Mouse (Mus musculus): ENCODE data around the gene Fam222a.
A peak's percentile ranks its signal among the peaks of the same experiment; 100 is the strongest.

The Fam222a gene

GRCm38 (mm10) chr5:114567565-114568197 is at the start of gene Fam222a:
Fam222a (plus strand) TSS chr5:114568016.
- peak; percentile 81 to 91 for DNase-seq (ENCODE audit: inconsistent age in 2 of 2, low spot score in 1 of 2)

GRCm38 (mm10) chr5:114528355-114528754 is 39.5 kb upstream of the Fam222a start:
- DNase-seq (ENCODE audit: inconsistent age in 2 of 2, low spot score in 1 of 2) = no peak

DNA sequence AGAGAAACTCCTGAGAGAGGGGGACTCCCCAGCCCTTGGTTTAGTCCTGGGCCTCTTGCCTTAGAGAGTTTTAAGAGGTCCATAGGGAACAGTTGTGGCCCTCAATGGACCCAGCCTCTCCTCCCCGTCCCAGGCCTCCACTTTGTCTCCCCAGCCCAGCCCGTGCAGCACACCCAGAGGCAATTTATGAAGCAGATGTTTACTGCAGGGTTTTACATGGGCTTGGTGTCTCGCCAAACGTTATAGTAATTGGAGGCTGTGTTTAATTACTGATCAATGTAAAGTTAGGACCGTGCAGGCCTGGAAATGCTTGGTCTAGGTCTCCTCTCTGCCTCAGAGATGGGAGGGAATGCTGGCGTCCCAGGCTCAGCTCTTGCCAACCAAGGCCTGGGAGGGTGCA is 37.5 kb upstream of the Fam222a start:
- no peak for DNase-seq (ENCODE audit: inconsistent age in 2 of 2, low spot score in 1 of 2)

- DNase-seq (ENCODE audit: inconsistent age in 2 of 2, low spot score in 1 of 2) = no peak
Measured at GRCm38 (mm10) chr5:114532055-114532454, 35.8 kb upstream of the Fam222a start.

- no peak for DNase-seq (ENCODE audit: inconsistent age in 2 of 2, low spot score in 1 of 2)
Measured at GRCm38 (mm10) chr5:114537308-114538020, 30.4 kb upstream of the Fam222a start.

DNA sequence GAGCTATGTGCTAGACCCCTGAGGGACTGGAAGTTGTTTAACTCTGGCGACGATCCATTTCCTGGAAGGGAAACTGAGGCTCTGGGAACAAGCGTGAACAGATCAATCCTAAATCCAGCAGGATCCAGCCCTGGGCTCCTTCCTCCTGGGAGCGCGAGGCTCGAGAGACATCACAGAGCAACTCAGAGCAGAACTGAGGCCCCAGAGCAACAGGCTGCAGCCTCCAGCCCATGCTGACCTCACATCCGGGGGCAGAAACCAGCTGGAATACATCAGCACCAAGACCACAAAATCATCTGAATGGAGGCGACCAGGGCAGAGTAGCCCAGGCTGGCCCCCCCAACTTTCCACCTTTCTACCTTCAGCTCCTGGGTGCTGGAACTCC is 29.8 kb upstream of the Fam222a start:
- no peak for DNase-seq (ENCODE audit: inconsistent age in 2 of 2, low spot score in 1 of 2)

DNA sequence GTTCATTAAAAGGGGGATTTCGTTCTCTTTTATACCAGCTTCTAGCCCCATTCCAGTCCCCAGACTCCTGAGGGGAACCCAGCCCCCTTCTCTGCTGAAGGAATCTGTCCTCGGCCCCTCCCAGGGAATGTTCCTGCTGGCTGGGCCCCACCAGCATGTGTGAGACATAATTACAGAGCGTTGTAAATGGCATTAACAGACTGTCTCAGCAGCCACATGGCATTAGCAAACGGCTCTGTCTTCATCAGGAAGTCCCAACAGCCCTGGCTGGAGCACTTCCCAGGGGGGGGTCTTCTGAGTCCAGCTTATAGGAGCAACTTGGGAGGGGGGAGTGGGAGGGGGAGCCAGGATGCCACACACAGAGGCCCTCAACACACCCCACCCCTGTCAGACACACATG is 29.1 kb upstream of the Fam222a start:
- DNase-seq (ENCODE audit: inconsistent age in 2 of 2, low spot score in 1 of 2) = no peak

GRCm38 (mm10) chr5:114539766-114540165 is 28.1 kb upstream of the Fam222a start:
- no peak for DNase-seq (ENCODE audit: inconsistent age in 2 of 2, low spot score in 1 of 2)

GRCm38 (mm10) chr5:114541656-114542445 is 26.0 kb upstream of the Fam222a start:
- no peak for DNase-seq (ENCODE audit: inconsistent age in 2 of 2, low spot score in 1 of 2)

- DNase-seq (ENCODE audit: inconsistent age in 2 of 2, low spot score in 1 of 2) = no peak
Measured at GRCm38 (mm10) chr5:114543656-114544055, 24.2 kb upstream of the Fam222a start.

GRCm38 (mm10) chr5:114544205-114544604 is 23.6 kb upstream of the Fam222a start:
- DNase-seq (ENCODE audit: inconsistent age in 2 of 2, low spot score in 1 of 2) = no peak

- peak in 1 of 2 experiments; percentile 38 for DNase-seq (ENCODE audit: inconsistent age in 2 of 2, low spot score in 1 of 2)
Measured at GRCm38 (mm10) chr5:114545076-114545475, 22.7 kb upstream of the Fam222a start.

GRCm38 (mm10) chr5:114548976-114549375 is 18.8 kb upstream of the Fam222a start:
- no peak for DNase-seq (ENCODE audit: inconsistent age in 2 of 2, low spot score in 1 of 2)

GRCm38 (mm10) chr5:114549770-114550169 is 18.0 kb upstream of the Fam222a start:
- DNase-seq (ENCODE audit: inconsistent age in 2 of 2, low spot score in 1 of 2) = peak; percentile 53 to 76

DNA sequence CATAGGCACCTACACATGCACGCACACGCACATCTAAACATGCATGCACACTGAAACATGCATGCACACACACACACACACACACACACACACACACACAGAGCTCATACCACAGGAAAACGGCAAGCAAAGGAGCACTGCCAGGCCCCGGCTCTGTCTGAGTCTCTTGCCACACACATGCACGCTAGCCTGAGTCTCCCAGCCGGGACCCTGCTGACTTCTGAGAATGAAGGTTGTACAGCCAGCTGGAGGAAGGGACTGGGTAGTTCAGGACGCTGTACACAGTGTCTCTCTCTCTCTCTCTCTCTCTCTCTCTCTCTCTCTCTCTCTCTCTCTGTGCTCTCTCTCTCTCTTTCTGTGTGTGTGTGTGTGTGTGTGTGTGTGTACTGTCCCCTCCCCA is 17.4 kb upstream of the Fam222a start:
- DNase-seq (ENCODE audit: inconsistent age in 2 of 2, low spot score in 1 of 2) = peak in 1 of 2 experiments; percentile 59

GRCm38 (mm10) chr5:114550886-114551492 is 16.8 kb upstream of the Fam222a start:
- DNase-seq (ENCODE audit: inconsistent age in 2 of 2, low spot score in 1 of 2) = peak; percentile 75 to 84

- no peak for DNase-seq (ENCODE audit: inconsistent age in 2 of 2, low spot score in 1 of 2)
Measured at GRCm38 (mm10) chr5:114552507-114553208, 15.2 kb upstream of the Fam222a start.

GRCm38 (mm10) chr5:114553706-114554105 is 14.1 kb upstream of the Fam222a start:
- no peak for DNase-seq (ENCODE audit: inconsistent age in 2 of 2, low spot score in 1 of 2)

GRCm38 (mm10) chr5:114555424-114555823 is 12.4 kb upstream of the Fam222a start:
- DNase-seq (ENCODE audit: inconsistent age in 2 of 2, low spot score in 1 of 2) = no peak

DNA sequence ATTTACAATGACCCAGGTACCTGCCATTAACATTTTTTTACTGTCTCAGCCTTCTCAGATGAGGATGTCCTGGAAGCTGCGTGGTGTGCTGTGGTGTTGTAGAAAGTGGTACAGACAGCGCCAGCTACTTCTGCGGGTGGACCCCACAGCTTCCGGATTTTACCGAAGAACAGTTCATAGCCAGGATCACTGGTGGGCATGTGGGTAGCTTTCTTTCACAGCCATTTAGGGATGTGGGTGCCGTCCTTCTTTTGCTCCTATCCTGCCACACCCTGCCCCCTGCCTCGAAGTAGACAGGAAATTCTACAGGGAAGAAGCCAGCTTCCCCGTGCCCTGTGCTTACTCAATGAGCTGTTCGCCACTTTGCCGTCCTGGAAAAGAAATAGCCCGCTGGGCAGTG is 11.7 kb upstream of the Fam222a start:
- DNase-seq (ENCODE audit: inconsistent age in 2 of 2, low spot score in 1 of 2) = no peak
